21 mouse cellular contexts compared by ENCODE assay signal in genomic region chr10:21492254-21492894, GRCm38 (mm10).
DNase-seq lines count a peak whose midpoint lies in the region; ATAC-seq and TF ChIP-seq lines count a peak whose summit lies in the region.
"Had no signal": no experiment of that assay in that cellular context is flagged by ENCODE, and none has a peak within 500 bp of the region (broad histone marks: within the 10 kb centered on the region; RNA-seq: fewer than 3 reads in every experiment).

No protein-coding gene starts in this region.

- H3K79me2 ChIP-seq in liver, adult 2 months (ENCODE audit: control insufficient read depth, insufficient read depth, low read length), result no peaks in the 10 kb centered on the region

- TF ChIP-seq CTCF in liver, adult 2 months (IDR thresholded peaks at IDR 0.05; ENCODE audit: low read depth, low read length), result no peak
- no peak for TF ChIP-seq CTCF in liver, postnatal 0 days (IDR thresholded peaks at IDR 0.05; ENCODE audit: low read depth)
- TF ChIP-seq CTCF in kidney, postnatal 0 days (IDR thresholded peaks at IDR 0.05; ENCODE audit: low read depth), result no peak
- TF ChIP-seq CTCF in small intestine, adult 2 months (IDR thresholded peaks at IDR 0.05; ENCODE audit: extremely low read depth, insufficient read length, insufficient replicate concordance, low read depth, low read length), result no peak

- no peak overlapping the region for H3K4me2 ChIP-seq in liver, postnatal 0 days (ENCODE audit: low read depth, low read length)
- H3K4me2 ChIP-seq in kidney, postnatal 0 days (ENCODE audit: low read length), result no peak overlapping the region
- H3K4me2 ChIP-seq in hindbrain, embryonic 14.5 days (replicated peaks), result no peak overlapping the region
- H3K4me2 ChIP-seq: heart, embryonic 13.5 days; hindbrain, embryonic 13.5 days had no signal

- no peak for TF ChIP-seq EP300 in liver, postnatal 0 days (IDR thresholded peaks at IDR 0.05; ENCODE audit: low read depth)

- H3K27me3 ChIP-seq in liver, adult 2 months (ENCODE audit: control insufficient read depth, insufficient read depth, low read length), result no peaks in the 10 kb centered on the region
- no peaks in the 10 kb centered on the region for H3K27me3 ChIP-seq in liver, postnatal 0 days (ENCODE audit: insufficient read depth, low read length)
- H3K27me3 ChIP-seq in kidney, postnatal 0 days (ENCODE audit: insufficient read depth, low read length), result no peaks in the 10 kb centered on the region
- no peaks in the 10 kb centered on the region for H3K27me3 ChIP-seq in small intestine, adult 2 months (ENCODE audit: control insufficient read depth, insufficient read depth, low read length)
- H3K27me3 ChIP-seq in hindbrain, embryonic 14.5 days (ENCODE audit: control insufficient read depth, insufficient read depth, low read length), result no peaks in the 10 kb centered on the region
- H3K27me3 ChIP-seq: CH12.LX; heart, embryonic 13.5 days; hindbrain, embryonic 13.5 days had no signal

- ATAC-seq in liver, postnatal 0 days, result no peak
- ATAC-seq in kidney, postnatal 0 days (replicated peaks; ENCODE audit: low FRiP score, low read depth), result peak; percentile 46; the same call in 1 of the 2 replicates
- ATAC-seq in hindbrain, embryonic 14.5 days (ENCODE audit: low FRiP score), result no peak
- ATAC-seq: forebrain, embryonic 14.5 days had no signal

- H3K9ac ChIP-seq in liver, adult 2 months (ENCODE audit: low read depth, low read length), result no peak overlapping the region
- no peak overlapping the region for H3K9ac ChIP-seq in liver, postnatal 0 days (replicated peaks)
- H3K9ac ChIP-seq in kidney, postnatal 0 days (ENCODE audit: low read depth, low read length), result no peak overlapping the region
- no peak overlapping the region for H3K9ac ChIP-seq in hindbrain, embryonic 14.5 days
- H3K9ac ChIP-seq: heart, embryonic 13.5 days; hindbrain, embryonic 13.5 days had no signal

- no peaks in the 10 kb centered on the region for H3K36me3 ChIP-seq in liver, adult 2 months (ENCODE audit: control insufficient read depth, insufficient read depth, low read length)
- H3K36me3 ChIP-seq in liver, postnatal 0 days (replicated peaks; ENCODE audit: insufficient read depth, low read length), result no peaks in the 10 kb centered on the region
- no peaks in the 10 kb centered on the region for H3K36me3 ChIP-seq in kidney, postnatal 0 days (ENCODE audit: insufficient read depth, low read length)
- H3K36me3 ChIP-seq in small intestine, adult 2 months (ENCODE audit: control insufficient read depth, insufficient read depth, low read length), result no peaks in the 10 kb centered on the region
- no peaks in the 10 kb centered on the region for H3K36me3 ChIP-seq in hindbrain, embryonic 14.5 days (replicated peaks; ENCODE audit: control insufficient read depth, insufficient read depth)
- H3K36me3 ChIP-seq: embryonic facial prominence, embryonic 10.5 days; heart, embryonic 13.5 days; hindbrain, embryonic 13.5 days had no signal

- TF ChIP-seq POLR2A in liver, adult 2 months (IDR thresholded peaks at IDR 0.05; ENCODE audit: extremely low read depth, insufficient read depth, low read length), result no peak
- TF ChIP-seq POLR2A in small intestine, adult 2 months (IDR thresholded peaks at IDR 0.05; ENCODE audit: low read depth, low read length), result no peak

- peak; percentile 67 for DNase-seq in liver, adult 2 months (ENCODE audit: extremely low read depth, low read depth, low spot score)
- no peak for DNase-seq in liver, postnatal 0 days
- DNase-seq in kidney, adult 9 months, result peak; percentile 86
- peak; percentile 52 for DNase-seq in kidney, postnatal 0 days (ENCODE audit: low spot score)
- DNase-seq in hindbrain, embryonic 14.5 days (ENCODE audit: low spot score), result no peak
- DNase-seq in spleen, postnatal 36 days (ENCODE audit: low spot score in 2 of 2), result no peak
- DNase-seq in lung, adult 18-20 months, result no peak
- DNase-seq: adrenal gland, adult 8-10 months; adrenal gland, postnatal 36 days; cerebellum, adult 2 months; cerebellum, postnatal 10 days; gastrocnemius, adult 2 months; gastrocnemius, postnatal 25 days; heart, adult 11 months; heart, postnatal 36 days had no signal

- H3K4me1 ChIP-seq in liver, adult 2 months (ENCODE audit: control insufficient read depth, insufficient read depth, low read length), result no peaks in the 10 kb centered on the region
- 0 out of 2 replicates have a peak, but pooled peaks cover 2% of the 10 kb centered on the region for H3K4me1 ChIP-seq in liver, postnatal 0 days (ENCODE audit: insufficient read depth)
- no peaks in the 10 kb centered on the region for H3K4me1 ChIP-seq in kidney, postnatal 0 days (replicated peaks; ENCODE audit: insufficient read depth, low read length)
- peaks cover 18% of the 10 kb centered on the region; the same call in 1 of the 2 replicates for H3K4me1 ChIP-seq in small intestine, adult 2 months (ENCODE audit: control insufficient read depth, insufficient read depth, insufficient read length, low read length)
- no peaks in the 10 kb centered on the region for H3K4me1 ChIP-seq in hindbrain, embryonic 14.5 days (replicated peaks; ENCODE audit: control insufficient read depth, insufficient read depth, low read length)
- H3K4me1 ChIP-seq: embryonic facial prominence, embryonic 10.5 days; hindbrain, embryonic 13.5 days had no signal

- no peaks in the 10 kb centered on the region for H3K9me3 ChIP-seq in liver, postnatal 0 days (ENCODE audit: low read length)
- H3K9me3 ChIP-seq in kidney, postnatal 0 days (replicated peaks; ENCODE audit: low read length), result no peaks in the 10 kb centered on the region
- no peaks in the 10 kb centered on the region for H3K9me3 ChIP-seq in hindbrain, embryonic 14.5 days (ENCODE audit: control insufficient read depth, low read length)
- H3K9me3 ChIP-seq: embryonic facial prominence, embryonic 10.5 days; heart, embryonic 13.5 days; hindbrain, embryonic 13.5 days had no signal

- H3K27ac ChIP-seq in liver, adult 2 months (replicated peaks; ENCODE audit: insufficient read depth, low read depth, low read length), result no peak overlapping the region
- no peak overlapping the region for H3K27ac ChIP-seq in liver, postnatal 0 days (ENCODE audit: low read depth)
- no peak overlapping the region for H3K27ac ChIP-seq in kidney, postnatal 0 days
- peak overlapping the region; percentile 76 for H3K27ac ChIP-seq in small intestine, adult 2 months (ENCODE audit: insufficient read depth, low read depth, low read length)
- no peak overlapping the region for H3K27ac ChIP-seq in hindbrain, embryonic 14.5 days
- H3K27ac ChIP-seq: embryonic facial prominence, embryonic 10.5 days; gastrocnemius, adult 2 months; heart, embryonic 13.5 days; hindbrain, embryonic 13.5 days had no signal

- no peak overlapping the region for H3K4me3 ChIP-seq in liver, adult 2 months (ENCODE audit: insufficient read depth, low read depth, low read length)
- no peak overlapping the region for H3K4me3 ChIP-seq in liver, postnatal 0 days (ENCODE audit: low read depth, low read length)
- no peak overlapping the region for H3K4me3 ChIP-seq in kidney, postnatal 0 days (replicated peaks; ENCODE audit: low read depth, low read length)
- H3K4me3 ChIP-seq in small intestine, adult 2 months (ENCODE audit: low read depth, low read length), result no peak overlapping the region
- H3K4me3 ChIP-seq in hindbrain, embryonic 14.5 days (replicated peaks; ENCODE audit: low read length), result no peak overlapping the region
- H3K4me3 ChIP-seq: embryonic facial prominence, embryonic 10.5 days; gastrocnemius, adult 2 months; heart, embryonic 13.5 days; hindbrain, embryonic 13.5 days had no signal

- 46% methylated on average over 7 of the region's 7 CpGs for WGBS in liver, adult 2 months
- 73% methylated on average over 7 of the region's 7 CpGs for WGBS in liver, postnatal 0 days (ENCODE audit: insufficient replicate concordance)
- WGBS in kidney, postnatal 0 days, result 26% methylated on average over 7 of the region's 7 CpGs
- WGBS in small intestine, adult 2 months, result 56% methylated on average over 7 of the region's 7 CpGs
- WGBS in hindbrain, embryonic 14.5 days, result 58% methylated on average over 7 of the region's 7 CpGs

Comparison
In these comparisons a context has a peak if more than half of its experiments do, and no peak if none do; other contexts are left out.
1. DNase-seq: peak in liver, adult 2 months (single experiment), kidney, adult 9 months (single experiment) and kidney, postnatal 0 days (single experiment); none in liver, postnatal 0 days (single experiment), hindbrain, embryonic 14.5 days (single experiment), spleen, postnatal 36 days (0 of 2) and lung, adult 18-20 months (0 of 2).